Mouse (Mus musculus) c-Kit-negative CD71-positive TER-119-positive erythroid progenitor cells, embryonic 14.5 days (primary cell): Measurements from ENCODE around the gene Mmp2.
"Not testable (repeated sequence)": the region's sequence is repeated elsewhere in the genome, so short reads cannot be mapped to it uniquely, and the experiment has no call there.

Experiments used
- DNase-seq: peaks from one replicate; pipeline ENCODE4 v3.0.0-alpha.2; 2013; ENCODE audit warnings: low read depth, low spot score

The Mmp2 gene

DNA sequence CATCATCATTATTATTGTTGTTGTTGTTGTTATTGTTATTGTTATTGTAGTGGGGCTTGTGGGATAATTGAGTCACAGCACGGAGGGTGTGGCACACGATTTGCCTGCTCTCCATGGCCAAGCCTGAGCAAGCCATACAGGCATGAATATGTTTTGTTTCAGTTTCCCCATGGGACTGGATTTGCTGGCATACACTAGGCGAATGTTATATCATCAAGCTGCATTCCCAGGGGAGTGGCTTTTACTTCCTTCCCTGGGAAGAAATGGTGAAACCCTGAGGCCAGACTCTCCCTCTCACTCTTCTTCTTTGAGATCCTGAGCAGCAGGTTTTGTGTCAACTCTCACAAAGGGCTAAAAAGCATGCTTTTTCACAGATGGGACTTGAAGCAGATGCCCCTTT lies 11.5 kb downstream of the Mmp2 start:
- no peak for DNase-seq

GRCm38 (mm10) chr8:92839161-92839560 lies 12.1 kb downstream of the Mmp2 start:
- no peak for DNase-seq

- no peak for DNase-seq
Measured at GRCm38 (mm10) chr8:92839876-92840275, 12.8 kb downstream of the Mmp2 start.

DNA sequence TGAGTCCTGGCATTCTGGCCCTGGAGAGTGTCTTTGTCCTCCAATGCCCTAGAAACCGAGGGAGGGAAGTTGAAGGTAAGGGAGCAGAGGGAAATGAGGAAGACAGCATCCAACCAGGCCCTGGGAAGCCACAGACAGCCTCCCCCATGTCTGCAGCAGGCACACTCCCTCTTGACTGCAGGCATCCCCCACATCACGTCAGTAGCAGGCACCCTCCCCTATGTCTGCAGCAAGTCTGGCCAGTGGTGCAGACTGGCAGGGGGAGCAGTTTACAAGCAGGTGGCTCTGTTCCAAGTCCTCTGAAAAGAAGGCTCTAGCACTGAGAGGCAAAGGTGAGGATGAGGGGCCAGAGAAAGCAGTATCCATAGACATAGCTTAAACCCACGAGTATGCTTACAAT lies 19.6 kb downstream of the Mmp2 start:
- no peak for DNase-seq

DNA sequence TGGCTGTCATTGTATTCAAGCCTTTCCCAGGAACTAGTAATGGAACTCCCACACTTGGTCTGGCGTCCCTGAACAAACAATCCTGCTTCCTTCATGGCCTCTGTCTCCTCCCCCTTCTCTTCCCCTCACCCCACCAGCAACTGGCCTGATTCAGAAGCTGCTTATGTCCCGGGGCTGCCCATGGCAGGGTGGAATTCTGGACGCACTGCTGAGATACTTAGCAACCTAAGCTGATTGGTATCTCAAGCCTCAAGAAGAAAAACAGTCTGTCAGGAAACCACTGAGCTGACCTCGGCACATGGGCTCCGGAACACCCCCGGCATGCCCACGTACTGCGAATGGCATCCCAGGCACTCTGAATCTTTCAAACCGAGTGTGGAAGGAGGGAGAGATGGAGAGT lies 20.2 kb downstream of the Mmp2 start:
- no peak for DNase-seq

- no peak for DNase-seq
Measured at GRCm38 (mm10) chr8:92849261-92849660, 22.2 kb downstream of the Mmp2 start.

DNA sequence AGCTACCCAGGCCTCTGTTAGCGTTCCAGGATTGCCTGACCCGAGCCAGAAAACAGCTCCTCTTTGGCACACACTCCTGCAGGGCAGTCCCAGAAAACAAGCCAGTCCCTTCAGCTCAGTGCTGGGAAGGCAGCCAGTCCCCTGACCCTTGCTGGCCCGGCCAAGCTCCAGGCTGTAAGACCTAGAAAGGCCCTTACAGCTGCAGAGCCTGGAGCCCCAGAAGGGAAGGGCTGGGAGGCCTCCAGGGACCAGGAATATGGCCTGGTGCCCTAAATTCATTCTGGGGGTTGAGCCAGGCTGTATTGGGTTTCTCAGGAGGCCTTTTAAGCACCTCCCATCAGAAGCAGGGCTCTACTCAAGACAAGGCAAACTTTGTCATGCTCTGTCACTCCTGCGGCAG lies 23.1 kb downstream of the Mmp2 start:
- no peak for DNase-seq

DNA sequence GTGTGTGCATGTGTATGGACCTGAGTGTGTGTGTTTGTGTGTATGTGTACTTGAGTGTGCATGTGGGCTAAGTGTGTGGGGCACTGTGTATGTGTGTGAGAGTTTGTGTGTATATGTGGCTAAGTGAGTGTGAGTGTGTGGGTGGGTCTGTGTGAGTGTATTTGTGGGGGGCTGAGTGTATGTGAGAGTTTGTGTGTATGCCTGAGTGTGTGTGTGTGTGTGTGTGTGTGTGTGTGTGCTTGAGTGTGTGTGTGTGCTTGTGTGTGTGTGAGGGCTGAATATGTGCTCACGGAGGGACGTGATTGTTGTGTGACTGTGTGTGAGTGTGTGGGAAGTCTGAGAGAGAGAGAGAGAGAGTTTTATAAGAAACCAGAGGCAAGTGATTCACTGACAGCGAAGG lies 24.3 kb downstream of the Mmp2 start:
- no peak for DNase-seq

- DNase-seq: no peak
Measured at GRCm38 (mm10) chr8:92853188-92853983, 26.3 kb downstream of the Mmp2 start.

- DNase-seq: no peak
Measured at GRCm38 (mm10) chr8:92854673-92855072, 27.6 kb downstream of the Mmp2 start.

- peak; percentile 3 for DNase-seq
Measured at GRCm38 (mm10) chr8:92855171-92855894, 28.2 kb downstream of the Mmp2 start, which contains the start of gene Lpcat2. Gene Lpcat2, plus strand, starts transcription at chr8:92855339.

- DNase-seq: no peak
Measured at GRCm38 (mm10) chr8:92856273-92856986, 29.3 kb downstream of the Mmp2 start.

DNA sequence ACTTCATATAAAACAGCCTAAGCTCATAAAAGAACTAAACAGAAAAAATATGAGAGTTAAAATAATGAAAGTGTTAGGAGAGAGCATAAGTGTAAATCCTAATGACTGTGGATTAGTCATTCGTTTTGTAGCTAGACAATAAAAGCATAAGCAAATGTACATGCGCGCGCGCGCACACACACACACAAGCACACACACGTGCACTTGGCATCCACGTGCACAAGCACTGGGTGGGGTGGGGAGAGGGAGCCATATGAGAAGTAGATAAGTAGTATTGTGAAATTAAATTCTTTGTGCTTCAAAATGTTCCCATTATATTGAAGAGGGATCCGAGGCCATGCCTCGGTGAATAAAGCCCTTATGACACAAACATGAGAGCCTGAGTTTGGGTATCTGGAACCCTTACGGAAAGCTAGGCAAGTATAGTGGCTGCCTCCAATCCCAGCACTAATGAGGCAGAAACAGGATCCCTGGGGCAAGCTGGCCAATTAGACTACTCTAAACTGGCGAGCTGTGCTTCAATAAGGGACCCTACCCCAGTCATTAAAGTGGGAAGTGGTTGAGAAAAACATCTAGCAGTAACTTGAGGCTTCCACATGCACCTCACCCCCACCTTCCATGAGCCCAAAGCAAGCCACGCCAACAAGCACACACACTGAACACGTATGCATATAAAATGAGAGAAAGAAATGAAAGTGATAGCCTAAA lies 31.5 kb downstream of the Mmp2 start:
- no peak for DNase-seq

GRCm38 (mm10) chr8:92861977-92862376 lies 34.9 kb downstream of the Mmp2 start:
- no peak for DNase-seq

DNA sequence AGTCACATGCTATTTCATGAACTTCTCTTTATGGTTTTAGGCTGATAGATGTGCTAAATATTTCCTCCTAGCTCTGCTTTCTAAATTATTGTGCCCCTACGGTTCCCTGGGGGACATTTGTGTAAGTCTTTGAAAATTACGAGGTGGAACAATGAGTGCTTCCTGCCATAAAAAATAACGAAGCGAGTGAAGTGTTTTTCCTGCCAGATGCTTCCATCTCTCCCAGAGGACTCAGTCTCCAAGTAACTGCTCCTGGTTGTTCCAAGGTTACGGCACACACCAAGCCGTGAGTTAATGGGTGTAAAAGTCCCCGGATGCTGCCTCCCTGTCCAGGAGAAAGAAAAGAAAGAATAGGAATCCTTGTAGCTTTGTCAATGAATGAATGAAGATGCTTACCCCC lies 43.2 kb downstream of the Mmp2 start:
- no peak for DNase-seq

GRCm38 (mm10) chr8:92872063-92872759 lies 45.1 kb downstream of the Mmp2 start:
- no peak for DNase-seq

- no peak for DNase-seq
Measured at GRCm38 (mm10) chr8:92875795-92876194, 48.7 kb downstream of the Mmp2 start.

DNA sequence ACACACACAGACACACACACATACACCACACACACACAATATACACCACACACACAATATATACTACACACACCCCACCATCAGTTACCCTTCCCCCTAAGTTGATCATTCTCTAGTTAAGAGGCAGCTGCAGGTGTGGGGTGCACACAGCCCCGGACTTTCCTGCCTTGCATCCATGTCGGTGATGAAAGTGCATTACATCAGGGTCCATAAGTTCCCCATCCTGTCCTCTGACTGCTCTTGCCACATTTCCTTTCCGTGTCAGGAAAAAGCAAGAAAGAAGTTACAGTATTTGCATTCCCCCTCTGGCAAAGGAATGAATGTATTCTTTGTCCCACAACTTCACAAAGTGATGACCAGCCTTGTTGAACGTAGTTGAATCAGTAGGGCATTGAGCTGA lies 54.2 kb downstream of the Mmp2 start:
- no peak for DNase-seq

DNA sequence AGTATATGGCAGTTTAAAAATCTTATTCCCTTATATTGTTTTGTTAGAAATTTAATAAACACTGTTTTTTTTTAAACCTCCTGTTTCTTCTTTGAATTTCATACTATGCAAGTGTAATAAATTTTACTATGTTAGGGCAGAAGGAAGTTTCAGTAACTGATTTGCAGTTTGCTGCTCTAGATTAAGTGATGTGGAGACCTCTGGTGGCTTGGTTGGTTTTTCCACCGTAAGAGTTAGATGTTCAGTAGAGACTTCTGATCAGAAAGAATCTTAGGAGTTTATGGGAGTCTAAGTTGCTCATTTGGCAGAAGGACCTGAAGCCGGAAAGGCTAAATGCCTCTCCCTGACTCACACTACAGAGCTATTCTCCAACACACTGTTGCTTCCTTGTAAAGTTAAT lies 56.7 kb downstream of the Mmp2 start:
- no peak for DNase-seq

- not testable (repeated sequence) for DNase-seq
Measured at GRCm38 (mm10) chr8:92892216-92892615, 65.1 kb downstream of the Mmp2 start.

DNA sequence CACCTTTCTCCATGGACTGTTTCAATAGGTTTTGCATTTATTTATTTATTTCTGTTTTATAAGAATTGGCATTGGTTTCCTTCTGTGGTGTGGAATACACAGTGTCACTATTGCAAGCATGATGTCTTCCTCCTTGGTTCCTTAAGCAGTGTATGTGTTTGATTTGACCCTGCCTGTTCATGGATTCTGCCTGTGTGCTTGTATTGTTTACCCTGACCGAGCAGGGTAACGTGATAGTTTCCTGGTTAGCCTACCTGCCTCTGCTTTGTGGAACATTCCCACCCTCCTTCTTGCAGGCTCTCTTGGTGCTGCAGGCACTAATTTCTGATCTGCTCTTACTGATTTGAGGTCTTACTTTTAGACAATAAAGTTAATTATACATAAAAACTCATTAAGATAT lies 66.8 kb downstream of the Mmp2 start:
- DNase-seq: no peak
